Comparison of ENCODE assay signal across 15 mouse cellular contexts in the genomic region with DNA sequence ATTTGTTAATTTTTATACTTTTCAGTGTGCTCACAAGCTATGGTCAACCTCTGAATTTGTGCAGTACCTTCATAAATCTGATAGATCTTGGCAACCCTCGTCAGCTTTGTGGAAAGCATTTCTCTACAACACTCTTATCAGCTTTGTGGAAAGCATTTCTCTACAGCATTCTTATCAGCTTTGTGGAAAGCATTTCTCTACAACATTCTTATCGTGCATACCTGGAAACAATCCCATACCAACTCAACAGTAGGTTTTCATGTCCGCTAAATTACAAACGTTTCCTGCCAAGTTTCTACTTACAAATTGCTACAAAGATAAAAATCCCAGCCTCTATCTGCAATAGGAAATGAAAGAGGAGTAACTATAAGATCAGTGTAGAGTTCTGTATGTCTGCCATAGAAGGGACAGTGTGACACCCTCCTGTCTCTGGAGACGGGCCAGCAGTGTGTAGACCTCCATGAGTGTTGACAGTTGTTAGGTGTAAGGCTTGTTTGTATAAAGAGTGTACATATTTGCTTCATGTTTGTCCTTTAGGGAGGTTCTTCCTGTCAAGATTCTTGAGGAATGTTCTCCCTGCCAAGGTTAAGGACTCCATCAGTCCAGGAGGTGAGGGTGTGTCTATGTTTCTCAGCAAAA.
"Had no signal": no experiment of that assay in that cellular context is flagged by ENCODE, and none has a peak within 500 bp of the region (broad histone marks: within the 10 kb centered on the region; RNA-seq: fewer than 3 reads in every experiment).

No protein-coding gene starts in this region.

- H3K27ac ChIP-seq: layer of hippocampus, adult 2 months; limb, embryonic 12.5 days; liver, embryonic 13.5 days; midbrain, embryonic 10.5 days; neural tube, embryonic 15.5 days had no signal

- H3K9ac ChIP-seq: limb, embryonic 12.5 days; liver, embryonic 13.5 days; liver, postnatal 0 days; neural tube, embryonic 15.5 days had no signal

- H3K9me3 ChIP-seq: limb, embryonic 12.5 days; liver, embryonic 13.5 days; neural tube, embryonic 15.5 days had no signal

- H3K4me3 ChIP-seq: layer of hippocampus, adult 2 months; limb, embryonic 12.5 days; liver, embryonic 13.5 days; midbrain, embryonic 10.5 days; myocyte; neural tube, embryonic 15.5 days had no signal

- ATAC-seq: liver, postnatal 0 days had no signal

- DNase-seq: kidney, postnatal 10 days; kidney, postnatal 4 days; liver; liver, embryonic 13.5 days; liver, postnatal 0 days; lung, postnatal 14 days; midbrain, embryonic 14.5 days; right cerebral cortex, adult 18-20 months; right cerebral cortex, postnatal 25 days; thymus, postnatal 36 days had no signal

- H3K4me2 ChIP-seq: limb, embryonic 12.5 days; liver, embryonic 13.5 days; neural tube, embryonic 15.5 days had no signal

- H3K27me3 ChIP-seq: limb, embryonic 12.5 days; liver, embryonic 13.5 days; neural tube, embryonic 15.5 days had no signal

- H3K4me1 ChIP-seq: limb, embryonic 12.5 days; liver, embryonic 13.5 days; midbrain, embryonic 10.5 days; neural tube, embryonic 15.5 days had no signal
